Mouse (Mus musculus) gastrocnemius, postnatal 10 days (tissue): ENCODE data around the gene Mapre3. TPM values are rescaled to one million over a fixed set of nuclear protein-coding genes. Genes with fewer than 3 reads are reported as not detected.
"Not testable (repeated sequence)": the region's sequence is repeated elsewhere in the genome, so short reads cannot be mapped to it uniquely, and the experiment has no call there.

Source experiments
- DNase-seq: peaks from one replicate; pipeline ENCODE4 v3.0.0; 2021; ENCODE audit warnings: mixed read lengths
- total RNA-seq, 2 experiments: library from RNA; stranded (reverse); gene quantifications; 2 replicates each; pipeline ENCODE4 v1.2.3; 2021

The Mapre3 gene
- total RNA-seq, 2 experiments from 2014 or later: 65.0 to 81.1 TPM

GRCm38 (mm10) chr5:30824124-30824988, 9.9 kb downstream of the Mapre3 start:
- no peak for DNase-seq

GRCm38 (mm10) chr5:30825166-30825565, 10.7 kb downstream of the Mapre3 start:
- DNase-seq: peak; percentile 25

GRCm38 (mm10) chr5:30825821-30826220, 11.4 kb downstream of the Mapre3 start:
- no peak for DNase-seq

- DNase-seq: no peak
Observed at GRCm38 (mm10) chr5:30833416-30833815, 19.0 kb downstream of the Mapre3 start.

GRCm38 (mm10) chr5:30839731-30840130, 25.3 kb downstream of the Mapre3 start:
- DNase-seq: no peak

GRCm38 (mm10) chr5:30841896-30842295, 27.5 kb downstream of the Mapre3 start:
- no peak for DNase-seq

- DNase-seq: no peak
Observed at GRCm38 (mm10) chr5:30849891-30850555, 35.6 kb downstream of the Mapre3 start.

GRCm38 (mm10) chr5:30850556-30850925, 36.1 kb downstream of the Mapre3 start:
- DNase-seq: no peak

- DNase-seq: no peak
Observed at GRCm38 (mm10) chr5:30853522-30853921, 39.1 kb downstream of the Mapre3 start.

GRCm38 (mm10) chr5:30855674-30856073, 41.2 kb downstream of the Mapre3 start:
- no peak for DNase-seq

- DNase-seq: no peak
Observed at GRCm38 (mm10) chr5:30856124-30856523, 41.7 kb downstream of the Mapre3 start.

- no peak for DNase-seq
Observed at GRCm38 (mm10) chr5:30863852-30864251, 49.4 kb downstream of the Mapre3 start.

GRCm38 (mm10) chr5:30864322-30864721, 49.9 kb downstream of the Mapre3 start:
- DNase-seq: no peak

GRCm38 (mm10) chr5:30866871-30867270, 52.4 kb downstream of the Mapre3 start:
- DNase-seq: no peak

GRCm38 (mm10) chr5:30867712-30868111, 53.3 kb downstream of the Mapre3 start, which contains the start of gene Tmem214:
Tmem214 (plus strand) TSS chr5:30868012.
- no peak for DNase-seq

GRCm38 (mm10) chr5:30868981-30869380, 54.5 kb downstream of the Mapre3 start:
- DNase-seq: no peak

GRCm38 (mm10) chr5:30869405-30870130, 55.1 kb downstream of the Mapre3 start:
- DNase-seq: peak; percentile 93

- no peak for DNase-seq
Observed at GRCm38 (mm10) chr5:30870131-30870406, 55.6 kb downstream of the Mapre3 start.

- no peak for DNase-seq
Observed at GRCm38 (mm10) chr5:30872574-30872973, 58.1 kb downstream of the Mapre3 start.

GRCm38 (mm10) chr5:30874365-30874764, 59.9 kb downstream of the Mapre3 start:
- no peak for DNase-seq

GRCm38 (mm10) chr5:30878616-30879015, 64.2 kb downstream of the Mapre3 start:
- DNase-seq: no peak

GRCm38 (mm10) chr5:30879347-30879943, 65.0 kb downstream of the Mapre3 start:
- no peak for DNase-seq

GRCm38 (mm10) chr5:30881839-30882238, 67.4 kb downstream of the Mapre3 start:
- not testable (repeated sequence) for DNase-seq
